Mouse (Mus musculus) CD4-positive, CD25-positive, alpha-beta regulatory T cell, adult 4 months (primary cell): ENCODE measurements around the gene Sp7. TPM values are rescaled to one million over a fixed set of nuclear protein-coding genes. Genes with fewer than 3 reads are reported as not detected.
"Not testable (repeated sequence)": the region's sequence is repeated elsewhere in the genome, so short reads cannot be mapped to it uniquely, and the experiment has no call there.

Experiments
- ATAC-seq: one replicate; pipeline ENCODE4 v1.8.0; 2017
- polyA plus RNA-seq, 2 experiments: library from polyadenylated mRNA; unstranded; fragments of 100-300 nt; shearing (Covaris generic); gene quantifications; one replicate each; pipeline ENCODE4 v1.2.1; 2017

The Sp7 gene
- polyA plus RNA-seq, 2 experiments from 2014 or later, result not detected

DNA sequence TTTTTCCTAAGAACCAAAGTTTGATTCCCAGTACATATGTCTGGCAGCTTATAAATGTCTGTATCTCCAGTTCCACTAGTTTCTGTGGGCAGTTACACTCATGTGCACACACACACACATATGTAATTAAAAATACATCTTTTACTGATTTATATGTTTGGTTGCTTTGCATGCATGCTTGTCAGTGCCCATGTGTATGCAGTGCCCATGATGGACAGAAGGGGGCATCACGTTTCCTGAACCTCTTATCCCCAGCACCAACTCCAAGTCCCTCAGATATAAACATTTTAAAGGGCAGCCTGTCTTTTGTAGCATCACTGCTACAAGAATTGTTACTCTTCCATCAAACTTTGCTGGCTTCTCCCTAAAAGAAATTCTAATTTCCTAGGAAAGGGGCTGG lies 25.4 kb downstream of the Sp7 start:
- ATAC-seq, result peak; percentile 73

DNA sequence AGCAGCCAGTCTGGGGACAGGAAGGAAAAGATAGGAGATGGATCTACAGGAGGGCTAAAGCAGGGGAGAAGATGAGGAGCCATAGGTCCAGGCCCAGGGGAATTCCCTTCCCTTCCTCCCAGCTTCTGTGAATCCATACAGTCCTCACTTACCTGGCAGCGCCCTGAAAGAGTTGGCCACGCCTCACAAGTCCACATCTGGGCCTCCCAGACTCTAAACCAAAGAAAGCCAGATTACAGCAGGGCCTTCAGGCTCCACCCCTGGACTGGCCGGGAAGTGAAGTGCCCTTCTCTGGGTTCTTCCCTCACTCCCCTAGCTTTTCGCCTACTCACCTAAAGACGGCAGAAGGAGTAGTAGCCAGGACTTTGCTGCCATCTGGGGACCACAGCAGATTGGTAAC lies 27.4 kb downstream of the Sp7 start:
- ATAC-seq, result no peak

DNA sequence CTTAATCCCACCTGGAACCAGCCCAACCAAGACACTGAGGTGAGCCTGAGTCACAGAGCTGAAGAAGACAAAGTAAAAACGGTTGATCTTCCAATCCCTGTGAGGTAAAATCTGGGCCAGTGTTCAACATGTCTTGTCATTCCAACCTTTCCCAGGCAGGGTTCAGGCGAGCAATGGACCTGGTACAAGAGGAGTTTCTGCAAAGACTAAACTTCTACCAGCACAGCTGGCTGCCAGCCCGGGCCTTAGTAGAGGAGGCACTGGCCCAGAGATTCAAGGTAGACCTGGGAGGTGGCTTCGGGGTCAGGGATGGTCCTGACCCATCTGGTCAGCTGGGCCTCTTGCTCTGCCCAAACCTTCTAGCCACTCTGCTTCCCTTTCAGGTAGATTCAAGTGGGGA lies 30.0 kb downstream of the Sp7 start:
- ATAC-seq, result no peak

DNA sequence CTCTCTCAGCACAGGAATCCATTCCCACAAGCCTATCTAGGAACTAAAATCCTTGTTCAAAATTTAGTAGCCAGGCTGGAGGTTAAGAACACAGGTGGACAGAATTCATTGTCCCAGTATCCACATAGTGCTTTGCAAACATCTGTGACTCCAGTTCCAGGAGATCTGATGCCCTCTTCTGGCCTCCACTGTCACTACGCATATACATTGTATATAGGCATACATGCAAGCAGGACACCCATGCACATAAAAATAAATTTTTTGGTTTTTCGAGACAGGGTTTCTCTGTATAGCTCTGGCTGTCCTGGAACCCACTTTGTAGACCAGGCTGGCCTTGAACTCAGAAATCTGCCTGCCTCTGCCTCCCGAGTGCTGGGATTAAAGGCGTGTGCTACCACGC lies 31.1 kb downstream of the Sp7 start:
- not testable (repeated sequence) for ATAC-seq

DNA sequence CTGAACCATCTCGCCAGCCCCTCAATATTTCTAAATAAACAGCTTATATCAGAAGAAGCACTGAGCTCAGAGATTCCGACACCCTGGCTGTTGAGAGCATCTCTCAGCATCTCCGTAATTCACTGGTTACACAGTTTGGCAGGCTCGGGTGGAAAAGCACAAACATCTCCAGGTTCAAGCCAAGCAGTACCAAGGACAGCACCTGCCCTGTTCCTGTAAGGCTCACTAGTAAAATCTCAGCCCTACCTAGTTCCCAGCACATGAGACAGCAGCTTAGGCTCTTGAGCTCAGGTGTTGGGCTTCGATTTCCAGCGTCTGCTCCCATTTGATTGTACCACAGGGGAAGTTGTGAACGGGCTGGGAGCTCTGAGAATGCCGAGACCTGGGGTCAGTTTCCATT lies 31.7 kb downstream of the Sp7 start:
- ATAC-seq, result no peak

DNA sequence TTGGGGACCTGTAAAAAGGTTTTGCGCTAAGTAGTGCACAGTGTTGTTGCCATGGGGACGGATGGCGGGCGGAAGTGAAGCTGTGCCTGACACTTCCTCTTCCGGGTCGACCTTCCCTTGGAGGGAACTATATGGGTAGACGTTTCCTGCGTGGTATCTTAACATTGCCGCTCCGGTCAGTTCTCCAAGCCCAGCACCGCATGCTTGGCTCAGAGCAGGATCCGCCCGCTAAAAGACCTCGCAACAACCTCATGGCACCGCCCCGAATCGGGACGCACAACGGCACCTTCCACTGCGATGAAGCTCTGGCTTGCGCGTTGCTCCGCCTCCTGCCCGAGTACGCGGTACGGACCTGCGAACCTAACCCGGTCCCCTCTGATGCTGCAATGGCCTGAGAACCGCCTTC lies 35.4 kb downstream of the Sp7 start, which contains the start of gene Myg1:
Gene Myg1, plus strand, starts transcription at position 100 of the 406 bp plus-strand sequence.
- ATAC-seq, result peak; percentile 99

DNA sequence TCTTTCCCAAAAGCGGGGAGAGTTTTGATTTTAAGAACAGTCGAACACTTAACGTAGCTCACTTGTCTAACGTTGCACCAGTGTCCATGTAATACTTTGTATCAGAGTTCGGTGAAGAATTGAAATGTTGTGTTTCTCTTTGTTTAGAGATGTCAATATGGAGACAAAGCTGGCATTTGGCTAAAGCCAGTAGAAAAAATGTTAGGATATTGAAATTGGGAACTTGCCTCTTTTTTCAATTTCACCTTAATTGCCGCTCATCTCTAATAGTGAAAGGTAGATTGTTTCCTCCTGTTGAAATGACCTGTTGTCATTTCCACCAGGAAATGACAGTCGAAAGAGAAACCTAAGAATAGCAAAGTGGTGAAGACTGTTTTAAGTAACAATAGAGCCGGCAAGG lies 40.1 kb downstream of the Sp7 start:
- ATAC-seq, result no peak

DNA sequence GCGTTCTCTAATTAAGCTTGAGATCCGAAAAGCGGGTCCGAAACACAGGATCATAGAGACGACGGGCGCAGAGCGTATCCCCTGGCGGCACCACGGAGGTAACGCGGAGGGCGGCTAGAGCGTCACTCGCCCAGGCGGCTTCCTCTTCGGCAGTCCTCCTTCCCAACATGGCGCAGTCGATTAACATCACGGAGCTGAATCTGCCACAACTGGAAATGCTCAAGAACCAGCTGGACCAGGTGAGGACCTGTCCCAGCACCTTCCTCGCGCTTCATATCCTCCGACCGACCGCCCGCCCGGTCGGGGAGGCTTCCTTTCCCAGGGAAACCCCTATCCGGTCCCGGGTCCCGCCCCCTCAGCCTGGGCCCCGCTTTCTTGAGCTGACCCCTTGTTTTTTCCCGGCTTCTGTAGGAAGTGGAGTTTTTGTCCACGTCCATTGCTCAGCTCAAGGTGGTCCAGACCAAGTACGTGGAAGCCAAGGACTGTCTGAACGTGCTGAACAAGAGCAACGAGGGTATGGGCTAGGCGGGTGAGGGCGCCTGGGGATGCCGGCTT lies 40.9 kb downstream of the Sp7 start, which contains the start of gene Pfdn5:
Gene Pfdn5, plus strand, starts transcription at position 95 of the 555 bp plus-strand sequence.
- ATAC-seq, result peak; percentile 97

DNA sequence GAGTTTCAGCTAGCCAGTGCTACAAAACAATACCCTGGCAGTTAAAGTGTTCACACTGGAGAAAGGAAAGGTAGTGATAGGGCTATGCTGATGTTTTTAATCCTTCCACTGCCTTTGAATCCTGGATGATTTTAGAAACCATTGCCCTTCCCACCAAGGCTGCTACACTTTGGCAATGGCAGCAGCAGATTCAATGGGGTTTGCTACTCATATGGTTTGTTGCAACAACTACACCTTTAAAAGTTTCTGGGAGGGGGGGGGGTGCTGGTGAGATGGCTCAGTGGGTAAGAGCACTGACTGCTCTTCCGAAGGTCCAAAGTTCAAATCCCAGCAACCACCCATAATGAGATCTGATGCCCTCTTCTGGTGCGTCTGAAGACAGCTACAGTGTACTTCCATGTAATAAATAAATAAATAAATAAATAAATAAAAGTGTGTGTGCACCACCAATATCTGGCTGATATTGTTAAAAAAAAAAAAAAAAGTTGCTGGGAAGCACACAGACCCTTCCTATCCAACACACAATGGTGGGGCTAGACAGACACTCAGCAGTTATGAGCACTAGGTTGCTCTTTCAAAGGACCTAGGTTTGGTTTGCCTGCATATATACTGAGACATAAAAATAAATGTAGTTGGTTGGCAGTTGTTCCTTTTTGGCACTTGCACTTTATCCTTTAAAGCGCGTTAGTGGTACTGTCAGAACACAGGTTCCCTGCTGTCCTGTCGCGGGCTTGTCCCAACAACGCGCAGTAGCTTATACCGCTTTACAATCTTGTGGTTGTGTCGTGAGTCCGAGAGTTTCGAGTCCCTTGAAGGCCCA lies 42.1 kb downstream of the Sp7 start:
- ATAC-seq, result no peak

DNA sequence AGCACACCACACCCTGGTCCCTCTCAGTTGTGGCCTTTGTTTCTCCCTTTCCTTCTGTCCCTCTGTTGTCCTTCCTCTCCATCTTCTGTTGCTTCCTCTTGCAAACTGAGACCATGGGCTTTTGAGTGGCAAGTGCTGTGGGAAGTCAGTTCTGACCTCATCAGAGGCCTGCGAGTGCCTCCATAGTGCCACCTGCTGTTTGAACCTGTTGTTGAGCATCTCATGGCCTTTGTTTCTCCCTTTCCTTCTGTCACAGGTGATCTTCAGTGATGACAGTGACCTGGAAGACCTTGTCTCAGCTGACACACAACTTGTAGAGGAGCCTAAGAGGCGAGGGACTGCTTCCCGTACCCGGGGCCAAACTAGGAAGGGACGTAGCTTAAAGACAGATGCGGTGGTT lies 50.7 kb downstream of the Sp7 start:
- ATAC-seq, result peak; percentile 77

DNA sequence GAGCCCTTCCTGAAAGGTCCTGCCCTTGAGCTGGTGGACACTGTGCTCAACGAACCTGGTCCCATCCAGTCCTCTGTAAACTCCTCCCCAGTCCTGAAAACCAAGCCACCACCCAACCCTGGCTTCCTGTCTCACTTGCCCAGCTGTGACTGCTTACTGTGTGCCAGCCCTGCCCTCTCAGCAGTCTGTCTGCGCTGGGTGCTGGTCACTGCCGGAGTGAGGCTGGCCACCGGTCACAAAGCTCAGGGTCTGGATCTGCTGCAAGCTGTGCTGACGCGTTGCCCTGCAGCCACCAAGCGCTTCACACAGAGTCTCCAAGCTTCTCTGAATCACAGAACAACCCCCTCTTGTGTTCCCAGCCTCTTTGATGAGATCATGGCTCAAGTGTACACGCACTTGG lies 51.7 kb downstream of the Sp7 start:
- ATAC-seq, result no peak

DNA sequence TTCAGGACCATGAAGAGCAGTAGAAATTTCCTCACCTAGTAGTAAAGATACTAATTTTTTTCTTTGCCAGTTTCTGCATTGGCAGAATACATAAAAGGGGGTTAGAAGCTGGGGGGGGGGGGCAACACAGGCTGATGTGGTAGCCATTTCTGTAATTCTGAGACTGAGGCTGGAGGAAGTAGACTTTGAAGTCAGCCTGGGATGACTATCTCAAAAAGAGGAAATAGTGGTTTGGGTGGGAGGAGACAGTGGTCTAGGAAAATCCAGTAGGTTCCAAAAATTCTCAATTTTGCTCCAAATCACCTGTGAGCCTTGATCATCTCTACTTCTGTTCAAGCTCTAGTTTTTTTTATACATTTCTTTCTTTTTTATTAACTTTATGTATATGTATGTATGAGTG lies 55.5 kb downstream of the Sp7 start:
- ATAC-seq, result no peak

DNA sequence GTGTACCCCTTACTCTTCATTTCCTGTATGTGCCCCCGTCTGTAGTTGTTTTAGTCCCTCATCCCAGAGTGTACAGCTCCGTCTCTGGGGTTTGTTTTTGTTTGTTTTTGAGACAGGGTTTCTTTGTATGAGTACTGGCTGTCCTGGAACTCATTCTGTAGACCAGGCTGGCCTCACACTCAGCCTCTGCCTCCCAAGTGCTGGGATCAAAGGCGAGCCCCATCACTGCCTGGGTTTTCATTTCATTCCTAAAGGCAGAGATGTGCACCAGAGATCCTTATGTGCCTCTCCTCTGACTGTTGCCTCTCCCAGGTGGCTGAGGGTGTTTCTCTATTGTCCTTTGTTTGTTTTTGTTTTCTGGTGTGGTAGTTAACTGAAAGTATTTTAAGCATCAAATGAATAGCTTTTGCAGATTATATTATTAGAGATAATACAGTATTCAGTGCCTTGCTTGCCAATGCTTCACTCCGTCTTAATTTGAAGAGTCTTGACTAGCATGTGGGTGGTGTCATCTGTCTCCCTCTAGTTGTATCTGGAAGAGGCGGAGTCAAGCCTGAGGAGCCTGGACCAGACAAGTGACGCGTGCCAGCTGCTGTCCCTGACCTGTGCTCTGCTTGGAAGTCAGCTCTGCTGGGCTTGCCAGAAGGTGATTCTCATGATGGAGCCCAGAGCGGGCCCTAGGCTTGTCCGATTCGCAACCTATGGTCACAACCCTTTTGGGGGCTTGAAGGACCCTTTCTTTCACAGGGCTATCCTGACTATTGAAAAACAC lies 56.7 kb downstream of the Sp7 start:
- ATAC-seq, result no peak

DNA sequence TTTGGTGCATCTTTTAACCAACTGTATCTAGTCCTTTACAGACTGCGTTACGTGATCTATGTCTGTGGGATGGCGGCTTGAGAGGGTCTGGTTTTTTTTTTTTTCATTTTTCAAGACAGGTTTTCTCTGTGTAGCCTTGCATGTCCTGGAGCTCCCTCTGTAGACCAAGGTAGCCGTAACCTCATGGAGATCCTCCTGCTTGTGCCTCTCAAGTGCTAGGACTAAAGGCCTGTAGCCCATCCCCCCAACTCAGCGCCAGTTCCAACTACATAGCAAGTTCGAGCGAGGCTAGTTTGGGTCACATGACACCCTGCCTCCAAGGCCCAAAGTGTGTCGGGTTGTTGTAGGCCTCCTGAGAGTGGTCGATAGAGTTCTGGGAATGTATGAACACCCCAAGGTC lies 58.3 kb downstream of the Sp7 start:
- no peak for ATAC-seq

Other genes with a start within 250 kb of the Sp7 start
- 10 to 100 TPM; 28.8 to 65.3 TPM for gene Spryd3, start 230.9 kb downstream of the Sp7 start, polyA plus RNA-seq
- gene Igfbp6, start 222.8 kb downstream of the Sp7 start, polyA plus RNA-seq, result under 1 TPM in 1 of 2 experiments, not detected in 1; 0.60 TPM
- gene Soat2, start 216.7 kb downstream of the Sp7 start, polyA plus RNA-seq, result 1 to 10 TPM in 1 of 2 experiments, under 1 TPM in 1; 0.69 to 1.0 TPM
- gene Zfp740, start 163.9 kb downstream of the Sp7 start, polyA plus RNA-seq, result 10 to 100 TPM; 27.6 to 28.2 TPM
- 10 to 100 TPM; 10.7 to 16.9 TPM for gene Csad, start 162.5 kb downstream of the Sp7 start, polyA plus RNA-seq
- gene Itgb7, start 135.2 kb downstream of the Sp7 start, polyA plus RNA-seq, result 100 to 1,000 TPM; 336 to 432 TPM
- 10 to 100 TPM; 17.7 to 18.3 TPM for gene Rarg, start 109.7 kb downstream of the Sp7 start, polyA plus RNA-seq
- gene Gm9918, start 96.6 kb downstream of the Sp7 start, polyA plus RNA-seq, result not detected
- 10 to 100 TPM; 28.3 to 31.4 TPM for gene Mfsd5, start 87.7 kb downstream of the Sp7 start, polyA plus RNA-seq
- 1 to 10 TPM; 1.5 to 6.7 TPM for gene Espl1, start 70.9 kb downstream of the Sp7 start, polyA plus RNA-seq
- gene Pfdn5, start 41.1 kb downstream of the Sp7 start, polyA plus RNA-seq, result 1,000 to 10,000 TPM; 1,296 to 1,302 TPM
- 100 to 1,000 TPM; 119 to 124 TPM for gene Myg1, start 35.5 kb downstream of the Sp7 start, polyA plus RNA-seq
- 10 to 100 TPM; 41.7 to 63.7 TPM for gene Aaas, start 16.4 kb downstream of the Sp7 start, polyA plus RNA-seq
- 10 to 100 TPM; 19.0 to 22.2 TPM for gene Sp1, start 39.0 kb upstream of the Sp7 start, polyA plus RNA-seq
- gene Amhr2, start 78.2 kb upstream of the Sp7 start, polyA plus RNA-seq, result under 1 TPM; 0.63 to 0.71 TPM
- gene Prr13, start 91.8 kb upstream of the Sp7 start, polyA plus RNA-seq, result 1,000 to 10,000 TPM; 1,029 to 1,286 TPM
- gene Pcbp2, start 103.4 kb upstream of the Sp7 start, polyA plus RNA-seq, result 100 to 1,000 TPM; 198 to 220 TPM
- gene Gm10337, start 136.5 kb upstream of the Sp7 start, polyA plus RNA-seq, result not detected
- 1 to 10 TPM; 6.8 to 8.1 TPM for gene Map3k12, start 149.9 kb upstream of the Sp7 start, polyA plus RNA-seq
- gene Tarbp2, start 151.0 kb upstream of the Sp7 start, polyA plus RNA-seq, result 10 to 100 TPM; 24.9 to 41.9 TPM
- gene Npff, start 157.8 kb upstream of the Sp7 start, polyA plus RNA-seq, result 1 to 10 TPM; 4.6 to 5.5 TPM